Mouse (Mus musculus): Measurements from ENCODE around the gene Nrbp1.

Nrbp1 gene

DNA sequence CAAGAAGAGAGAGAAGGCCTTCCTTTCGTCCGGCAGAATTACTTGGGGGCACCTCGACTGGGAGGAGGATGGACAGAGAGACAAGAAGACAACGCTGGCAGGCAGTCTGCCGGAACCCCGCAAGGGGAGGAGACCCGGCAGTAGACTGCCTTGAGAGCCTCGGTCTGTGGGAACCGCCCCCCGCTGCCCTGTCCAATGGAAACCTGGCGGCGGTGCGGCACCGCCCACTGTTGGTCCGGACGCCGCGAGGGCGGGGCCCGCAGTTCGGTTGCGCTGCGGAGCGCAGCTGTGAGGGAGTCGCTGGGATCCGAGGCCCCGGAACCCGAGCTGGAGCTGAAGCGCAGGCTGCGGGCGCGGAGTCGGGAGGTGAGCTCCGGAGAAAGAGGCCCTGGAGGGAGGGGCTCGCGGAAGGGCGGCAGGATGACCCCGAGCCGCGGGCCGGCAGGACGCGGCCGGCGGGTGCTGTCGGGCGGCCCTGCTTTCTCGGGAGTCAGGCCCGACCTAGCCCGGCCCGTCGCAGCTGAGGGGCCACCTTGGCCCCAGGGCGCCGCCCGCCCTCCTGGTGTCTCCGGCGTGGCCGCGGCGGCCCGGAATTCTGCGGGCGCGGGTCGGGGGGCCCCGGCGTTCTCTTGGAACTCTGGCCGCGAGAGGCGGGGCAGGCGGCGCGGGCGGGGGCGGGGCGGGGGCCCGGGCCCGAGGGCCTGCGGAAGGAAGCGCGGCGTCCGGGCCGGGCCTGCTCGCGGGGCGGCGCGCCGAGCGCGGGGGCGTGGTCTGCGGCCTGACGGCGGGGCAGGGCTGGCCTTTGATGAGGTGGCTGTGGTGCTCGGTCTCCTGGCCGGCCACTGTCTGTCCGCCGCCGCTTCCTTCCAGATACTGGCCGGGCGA, at the start of gene Nrbp1, which contains the start of gene Gm9970:
Nrbp1 (plus strand) TSS at position 228 of the 885 bp plus-strand sequence.
Gm9970 (minus strand) TSS at position 596 of the 885 bp plus-strand sequence.
- WGBS = under 1% methylated on average over 95 of the region's 103 CpGs

- WGBS = 10% methylated on average over 42 of the region's 42 CpGs
Observed at GRCm38 (mm10) chr5:31192045-31192938, 48.4 kb upstream of the Nrbp1 start.

GRCm38 (mm10) chr5:31192939-31193630, 47.6 kb upstream of the Nrbp1 start, which contains the start of the genes Snx17 and Eif2b4:
TSS of gene Snx17 (plus strand) at chr5:31193227.
TSS of gene Eif2b4 (minus strand) at chr5:31193430.
- under 1% methylated on average over 48 of the region's 48 CpGs for whole genome bisulfite sequencing

DNA sequence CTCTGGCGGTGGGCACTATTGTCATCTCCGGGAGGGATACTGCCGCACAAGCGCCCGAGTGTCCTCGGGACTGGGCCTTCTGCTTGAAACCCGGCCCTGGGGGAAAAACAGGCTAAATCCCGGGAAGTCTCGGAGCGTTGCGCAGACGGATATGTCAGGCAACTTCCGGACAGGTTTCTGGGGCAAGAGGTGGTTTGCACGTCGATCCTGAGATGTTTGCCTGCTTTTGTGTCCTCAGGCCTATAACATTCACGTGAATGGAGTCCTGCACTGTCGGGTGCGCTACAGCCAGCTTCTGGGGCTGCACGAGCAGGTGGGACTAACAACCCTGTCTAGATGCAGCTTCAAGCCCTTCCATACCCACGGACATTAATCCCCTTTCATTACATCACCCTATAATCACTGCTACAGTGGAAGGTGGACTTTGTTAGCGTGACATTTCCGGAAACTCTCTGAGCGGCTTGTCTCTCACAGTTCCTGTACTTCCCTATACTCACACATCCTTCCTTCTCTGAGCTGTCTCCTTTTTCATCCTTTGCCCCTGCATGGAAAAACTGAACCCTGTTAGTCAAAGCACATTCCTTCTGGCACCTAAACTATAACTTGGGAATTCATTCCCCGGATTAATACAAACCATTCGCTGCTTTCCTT, 46.9 kb upstream of the Nrbp1 start:
- WGBS = 11% methylated on average over 25 of the region's 25 CpGs

- WGBS = 87% methylated on average over 16 of the region's 16 CpGs
Observed at GRCm38 (mm10) chr5:31194486-31195485, 45.9 kb upstream of the Nrbp1 start.

GRCm38 (mm10) chr5:31195671-31196070, 45.0 kb upstream of the Nrbp1 start:
- WGBS = 84% methylated on average over 4 of the region's 4 CpGs

DNA sequence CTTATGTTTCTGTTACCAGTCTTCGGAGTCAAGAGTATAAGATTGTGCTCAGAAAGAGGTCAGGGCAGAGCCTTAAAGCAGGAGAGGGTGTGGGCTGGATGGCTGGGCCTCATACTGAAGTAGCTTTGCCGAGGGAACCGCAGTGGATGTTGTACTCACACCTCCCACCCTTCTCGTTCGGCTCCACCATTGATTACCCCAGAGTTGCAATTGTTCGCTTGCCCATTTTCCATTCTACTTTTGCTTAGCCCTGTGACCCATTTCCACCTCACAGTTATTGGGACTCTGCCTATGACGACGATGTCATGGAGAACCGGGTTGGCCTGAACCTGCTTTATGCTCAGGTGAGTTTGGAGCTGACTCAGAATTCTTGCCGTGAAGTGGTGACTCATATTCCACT, 44.5 kb upstream of the Nrbp1 start:
- 77% methylated on average over 10 of the region's 10 CpGs for WGBS

DNA sequence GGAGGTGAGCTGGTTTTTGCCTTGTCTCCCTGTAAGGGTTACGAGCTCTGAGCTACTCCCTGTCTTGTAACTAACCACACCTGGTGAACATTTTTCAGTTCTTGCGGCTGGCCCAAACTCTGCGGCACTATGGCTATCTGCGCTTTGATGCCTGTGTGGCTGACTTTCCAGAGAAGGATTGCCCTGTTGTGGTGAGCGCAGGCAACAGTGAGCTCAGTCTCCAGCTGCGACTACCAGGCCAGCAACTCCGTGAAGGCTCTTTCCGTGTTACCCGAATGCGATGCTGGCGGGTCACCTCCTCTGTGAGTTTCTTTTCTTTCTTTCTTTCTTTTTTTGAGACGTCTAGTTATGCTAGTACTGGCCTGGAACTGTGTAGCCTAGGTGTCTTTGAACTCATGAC, 43.6 kb upstream of the Nrbp1 start:
- 88% methylated on average over 12 of the region's 12 CpGs for WGBS

GRCm38 (mm10) chr5:31198170-31198569, 42.5 kb upstream of the Nrbp1 start:
- 59% methylated on average over 9 of the region's 9 CpGs for WGBS

- WGBS = 63% methylated on average over 5 of the region's 5 CpGs
Observed at GRCm38 (mm10) chr5:31198616-31199320, 41.9 kb upstream of the Nrbp1 start.

GRCm38 (mm10) chr5:31199321-31199892, 41.3 kb upstream of the Nrbp1 start:
- 87% methylated on average over 19 of the region's 19 CpGs for WGBS

DNA sequence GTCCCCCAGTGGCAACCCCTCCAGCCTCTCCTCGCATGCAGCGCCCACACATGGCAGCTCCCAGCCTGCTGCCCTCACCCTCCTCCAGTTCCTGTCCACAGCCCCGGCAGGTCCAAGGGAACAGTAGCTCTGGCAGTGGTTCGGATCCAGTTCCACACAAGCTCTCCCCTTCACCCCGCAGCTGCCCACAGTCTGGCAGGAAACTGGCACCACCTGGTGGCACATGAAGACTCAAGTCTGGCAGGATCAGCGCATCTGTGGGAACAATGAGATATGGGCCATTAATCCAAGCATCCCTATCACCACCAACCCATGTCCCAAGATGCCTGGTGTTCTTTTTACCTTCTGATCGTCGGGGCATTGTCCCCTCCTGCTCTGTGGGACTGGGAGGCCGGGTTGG, 40.8 kb upstream of the Nrbp1 start:
- 54% methylated on average over 9 of the region's 9 CpGs for WGBS

GRCm38 (mm10) chr5:31200327-31200768, 40.3 kb upstream of the Nrbp1 start:
- 90% methylated on average over 27 of the region's 27 CpGs for WGBS

GRCm38 (mm10) chr5:31201042-31201741, 39.5 kb upstream of the Nrbp1 start:
- WGBS = 9% methylated on average over 13 of the region's 13 CpGs

DNA sequence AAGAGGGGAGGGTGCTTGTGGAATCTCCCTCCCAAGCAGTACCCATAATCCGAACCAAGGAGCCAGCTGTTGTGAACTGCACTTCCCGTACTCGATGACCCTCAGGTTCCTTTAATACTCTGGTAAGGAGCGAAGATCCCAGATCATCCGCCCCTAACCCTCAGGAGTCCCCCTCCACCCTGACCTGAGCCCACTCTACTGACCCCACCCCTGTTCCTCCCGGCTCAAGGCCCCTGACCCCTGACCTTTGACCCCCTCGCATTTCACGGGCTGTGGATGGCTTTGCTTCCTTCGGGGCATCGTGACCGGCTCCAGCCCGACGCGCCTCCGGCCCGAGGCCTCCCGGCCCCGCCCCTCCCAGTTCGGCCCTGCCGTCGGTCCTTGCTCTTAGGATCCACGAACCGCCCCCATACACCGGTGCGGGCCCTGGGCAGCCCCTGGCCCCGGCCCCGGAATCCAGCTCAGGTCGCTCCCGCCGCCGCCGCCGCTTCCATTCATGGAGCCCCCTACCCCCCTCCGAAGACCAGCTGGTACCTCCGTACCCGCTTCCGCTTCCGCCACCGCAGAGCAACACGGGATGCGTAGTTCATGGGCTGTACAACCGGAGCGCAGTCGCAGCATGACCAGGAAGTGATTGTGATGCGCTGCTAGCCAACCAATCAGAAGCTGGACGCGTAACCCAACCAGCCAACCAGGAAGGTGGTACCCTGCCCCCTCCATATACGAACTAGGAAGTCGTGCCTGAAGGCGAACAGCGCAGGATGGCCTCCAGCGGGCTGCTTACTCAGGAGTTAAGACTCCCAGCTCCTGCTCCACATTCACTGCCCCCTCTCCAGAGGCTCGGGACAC, 38.7 kb upstream of the Nrbp1 start, which contains the start of gene Zfp513:
Zfp513 (minus strand) TSS at position 562 of the 849 bp plus-strand sequence.
- WGBS = under 1% methylated on average over 53 of the region's 53 CpGs

- WGBS = 83% methylated on average over 7 of the region's 7 CpGs
Observed at GRCm38 (mm10) chr5:31202933-31203332, 37.7 kb upstream of the Nrbp1 start.

- WGBS = 92% methylated on average over 2 of the region's 2 CpGs
Observed at GRCm38 (mm10) chr5:31203866-31204265, 36.8 kb upstream of the Nrbp1 start.

All from cerebral cortex, adult 2 months (tissue).